Mouse (Mus musculus): ENCODE data around the gene Rcor1. TPM values are rescaled to one million over a fixed set of nuclear protein-coding genes. Genes with fewer than 3 reads are reported as not detected.

Rcor1 gene
- total and polyA plus RNA-seq, 3 experiments, result 6.5 to 16.1 (median 8.3) TPM

- dilution Hi-C loops (cut with MboI; ENCODE audit: extremely low pct_ligation_motif_present, extremely low pct_unique_long_range_greater_than_20kb, low sequenced_read_pairs) (no loop called here), in situ Hi-C loops (cut with MboI; ENCODE audit: low pct_ligation_motif_present, low pct_unique_long_range_greater_than_20kb, low sequenced_read_pairs) (no loop called here)
- no peaks in the 10 kb centered on the region for H3K36me3 ChIP-seq (replicated peaks in 1 of 2; ENCODE audit: control insufficient read depth in 1 of 2, insufficient read depth in 1 of 2, low read length in 1 of 2)
- H3K9me3 ChIP-seq (replicated peaks; ENCODE audit: low read length), result no peaks in the 10 kb centered on the region
- peaks cover 2 to 6% of the 10 kb centered on the region in 2 experiments; a peak in 1 of 4 replicates for H3K4me1 ChIP-seq (ENCODE audit: control insufficient read depth in 1 of 2, insufficient read depth in 2 of 2)
- no peak overlapping the region for H3K4me2 ChIP-seq (ENCODE audit: insufficient read depth, low read depth, poor library complexity, severe bottlenecking)
- no peak overlapping the region for H3K27ac ChIP-seq (ENCODE audit: insufficient read depth, low read depth)
- TF ChIP-seq UBTF (IDR thresholded peaks at IDR 0.05; ENCODE audit: low read depth, low read length), result no peak
- TF ChIP-seq SIN3A (IDR thresholded peaks at IDR 0.05; ENCODE audit: low read length), result no peak
- TF ChIP-seq RAD21 (IDR thresholded peaks at IDR 0.05; ENCODE audit: low read depth, low read length), result no peak
- no peak for TF ChIP-seq CHD1 (IDR thresholded peaks at IDR 0.05; ENCODE audit: low read depth, low read length)
- TF ChIP-seq MAFK (IDR thresholded peaks at IDR 0.05; ENCODE audit: insufficient replicate concordance, low read length), result no peak
- TF ChIP-seq JUND (conservative IDR thresholded peaks at IDR 0.05; ENCODE audit: low read depth, low read length), result no peak
- no peak for TF ChIP-seq HCFC1 (IDR thresholded peaks at IDR 0.05; ENCODE audit: low read depth, low read length)
- TF ChIP-seq USF2 (conservative IDR thresholded peaks at IDR 0.05; ENCODE audit: low read depth, low read length), result no peak
- no peak for TF ChIP-seq SMC3 (IDR thresholded peaks at IDR 0.05; ENCODE audit: low read depth, low read length)
- no peak for TF ChIP-seq BHLHE40 (IDR thresholded peaks at IDR 0.05; ENCODE audit: low read depth, low read length)
- TF ChIP-seq MAX (IDR thresholded peaks at IDR 0.05; ENCODE audit: low read length), result no peak
- no peak for TF ChIP-seq TCF12 (IDR thresholded peaks at IDR 0.05; ENCODE audit: low read depth, low read length)
- no peak for TF ChIP-seq NRF1 (IDR thresholded peaks at IDR 0.05; ENCODE audit: low read depth, low read length)
- H3K79me2 ChIP-seq (replicated peaks; ENCODE audit: control insufficient read depth, extremely low read depth, insufficient read depth, poor library complexity, severe bottlenecking), result no peaks in the 10 kb centered on the region
- DNase-seq (ENCODE audit: extremely low read depth), result no peak
- no peaks in the 10 kb centered on the region for H3K27me3 ChIP-seq (replicated peaks)
- H3K9ac ChIP-seq (ENCODE audit: insufficient read depth, low read depth), result no peak overlapping the region
- no peak overlapping the region for H3K4me3 ChIP-seq (replicated peaks in 1 of 3; ENCODE audit: low read depth in 2 of 3, low read length in 2 of 3, poor library complexity in 1 of 3)
These were observed 18.0 kb upstream of the Rcor1 start for GRCm38 (mm10) chr12:111021138-111021537.

DNA sequence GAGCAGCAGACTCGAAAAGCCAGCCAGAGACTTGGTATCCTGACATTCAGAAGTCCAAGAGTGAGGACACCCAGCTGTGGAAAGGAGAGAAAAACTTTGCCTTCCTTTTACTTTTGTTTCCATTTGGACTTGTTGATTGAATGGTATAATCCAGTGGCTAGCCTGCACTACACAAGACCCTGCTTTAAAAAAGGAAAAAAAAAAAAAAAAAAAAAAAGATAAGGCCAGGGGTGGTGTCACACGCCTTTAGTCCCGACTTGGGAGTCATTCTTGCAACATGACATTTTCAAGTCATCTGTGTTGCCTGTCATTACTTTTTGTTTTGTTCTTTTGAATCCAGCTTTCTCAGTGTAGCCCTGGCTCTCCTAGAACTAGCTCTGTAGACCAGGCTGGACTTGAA is 17.6 kb upstream of the Rcor1 start:
- H3K4me3 ChIP-seq (replicated peaks in 1 of 3; ENCODE audit: low read depth in 2 of 3, low read length in 2 of 3, poor library complexity in 1 of 3), result no peak overlapping the region
- dilution Hi-C loops (cut with MboI; ENCODE audit: extremely low pct_ligation_motif_present, extremely low pct_unique_long_range_greater_than_20kb, low sequenced_read_pairs) (no loop called here), in situ Hi-C loops (cut with MboI; ENCODE audit: low pct_ligation_motif_present, low pct_unique_long_range_greater_than_20kb, low sequenced_read_pairs) (no loop called here)
- peaks cover 2 to 6% of the 10 kb centered on the region in 2 experiments; a peak in 1 of 4 replicates for H3K4me1 ChIP-seq (ENCODE audit: control insufficient read depth in 1 of 2, insufficient read depth in 2 of 2)
- DNase-seq (ENCODE audit: extremely low read depth), result no peak
- H3K9ac ChIP-seq (ENCODE audit: insufficient read depth, low read depth), result no peak overlapping the region
- H3K9me3 ChIP-seq (replicated peaks; ENCODE audit: low read length), result no peaks in the 10 kb centered on the region
- no peak overlapping the region for H3K4me2 ChIP-seq (ENCODE audit: insufficient read depth, low read depth, poor library complexity, severe bottlenecking)
- TF ChIP-seq KAT2A (IDR thresholded peaks at IDR 0.05; ENCODE audit: insufficient replicate concordance, low read length), result no peak
- no peak for TF ChIP-seq MYC (IDR thresholded peaks at IDR 0.05; ENCODE audit: low read depth, low read length)
- no peak for TF ChIP-seq ETS1 (conservative IDR thresholded peaks at IDR 0.05; ENCODE audit: low read depth, low read length)
- no peak for TF ChIP-seq MAZ (IDR thresholded peaks at IDR 0.05; ENCODE audit: low read depth, low read length)
- TF ChIP-seq TCF12 (IDR thresholded peaks at IDR 0.05; ENCODE audit: low read depth, low read length), result no peak
- TF ChIP-seq EP300 (IDR thresholded peaks at IDR 0.05; ENCODE audit: low read length), result no peak
- TF ChIP-seq SMC3 (IDR thresholded peaks at IDR 0.05; ENCODE audit: low read depth, low read length), result no peak
- TF ChIP-seq MEF2A (IDR thresholded peaks at IDR 0.05; ENCODE audit: borderline replicate concordance, low read depth, low read length), result no peak
- TF ChIP-seq SIN3A (IDR thresholded peaks at IDR 0.05; ENCODE audit: low read length), result no peak
- no peak for TF ChIP-seq TBP (conservative IDR thresholded peaks at IDR 0.05; ENCODE audit: low read depth, low read length)
- no peak for TF ChIP-seq PAX5 (IDR thresholded peaks at IDR 0.05; ENCODE audit: low read length)
- TF ChIP-seq GABPA (IDR thresholded peaks at IDR 0.05; ENCODE audit: insufficient replicate concordance, low read depth, low read length), result no peak
- no peak for TF ChIP-seq ZKSCAN1 (IDR thresholded peaks at IDR 0.05; ENCODE audit: borderline replicate concordance, low read depth, low read length)
- no peak for TF ChIP-seq NRF1 (IDR thresholded peaks at IDR 0.05; ENCODE audit: low read depth, low read length)
- no peak for TF ChIP-seq BHLHE40 (IDR thresholded peaks at IDR 0.05; ENCODE audit: low read depth, low read length)
- no peaks in the 10 kb centered on the region for H3K36me3 ChIP-seq (replicated peaks in 1 of 2; ENCODE audit: control insufficient read depth in 1 of 2, insufficient read depth in 1 of 2, low read length in 1 of 2)
- no peaks in the 10 kb centered on the region for H3K79me2 ChIP-seq (replicated peaks; ENCODE audit: control insufficient read depth, extremely low read depth, insufficient read depth, poor library complexity, severe bottlenecking)
- no peaks in the 10 kb centered on the region for H3K27me3 ChIP-seq (replicated peaks)
- H3K27ac ChIP-seq (ENCODE audit: insufficient read depth, low read depth), result no peak overlapping the region

Measured in CH12.LX (cell line).